Comparison of ENCODE assay signal across 8 mouse cellular contexts in the genomic region with DNA sequence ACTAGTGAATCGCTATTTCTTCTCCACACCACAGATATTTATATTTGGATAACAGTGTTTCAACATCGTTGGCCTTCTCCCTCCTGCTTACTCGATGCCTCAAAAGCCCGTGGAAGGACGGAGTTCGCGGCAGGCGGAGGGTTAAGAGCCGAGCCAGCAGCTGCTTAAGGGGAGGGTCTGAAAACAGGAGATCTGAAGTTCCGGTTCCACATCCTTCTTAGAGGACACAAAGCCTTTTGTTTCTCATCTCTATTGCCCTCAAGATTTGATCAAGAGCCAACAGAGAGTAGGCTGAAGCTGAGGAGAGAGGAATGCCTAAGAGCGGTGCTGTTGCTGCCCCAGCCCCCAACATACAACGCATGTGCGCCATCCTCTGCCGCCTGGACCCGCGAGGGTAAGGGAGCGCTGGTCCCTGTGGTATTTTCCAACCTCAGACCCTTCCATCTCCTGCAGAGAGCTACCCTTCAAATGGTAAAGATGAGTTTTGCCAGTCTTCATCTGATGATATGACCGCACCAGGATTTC. TPM values are rescaled to one million over a fixed set of nuclear protein-coding genes. Genes with fewer than 3 reads are reported as not detected.
DNase-seq lines count a peak whose midpoint lies in the region; ATAC-seq and TF ChIP-seq lines count a peak whose summit lies in the region.

No protein-coding gene starts in this region.

- H3K4me2 ChIP-seq in hindbrain, embryonic 14.5 days (replicated peaks) = peak overlapping the region; percentile 41
- H3K4me2 ChIP-seq in midbrain, embryonic 15.5 days = peak overlapping the region; percentile 35

- no peak overlapping the region for H3K4me3 ChIP-seq in heart, adult 2 months
- H3K4me3 ChIP-seq in brown adipose tissue, adult 24 weeks (ENCODE audit: insufficient read depth, low read depth, low read length) = peak overlapping the region; percentile 8; the same call in 1 of the 2 replicates
- peak overlapping the region; percentile 19 for H3K4me3 ChIP-seq in hindbrain, embryonic 14.5 days (replicated peaks; ENCODE audit: low read length)
- H3K4me3 ChIP-seq in midbrain, embryonic 15.5 days = peak overlapping the region; percentile 8

- no peaks in the 10 kb centered on the region for H3K36me3 ChIP-seq in heart, adult 2 months (ENCODE audit: control insufficient read depth, insufficient read depth, low read length)
- no peaks in the 10 kb centered on the region for H3K36me3 ChIP-seq in hindbrain, embryonic 14.5 days (replicated peaks; ENCODE audit: control insufficient read depth, insufficient read depth)
- H3K36me3 ChIP-seq in midbrain, embryonic 15.5 days (replicated peaks) = no peaks in the 10 kb centered on the region

- intact Hi-C loops in heart, adult 2 months (cut with DNase I) = no loop called here
- intact Hi-C loops in left cerebral cortex, postnatal 36 days (cut with DNase I) = no loop called here

- 12% methylated on average over 18 of the region's 18 CpGs for WGBS in heart, adult 2 months
- 32% methylated on average over 18 of the region's 18 CpGs for WGBS in hindbrain, embryonic 14.5 days
- 29% methylated on average over 18 of the region's 18 CpGs for WGBS in midbrain, embryonic 15.5 days

- TF ChIP-seq CTCF in heart, adult 2 months (IDR thresholded peaks at IDR 0.05) = no peak

- H3K9me3 ChIP-seq in hindbrain, embryonic 14.5 days (ENCODE audit: control insufficient read depth, low read length) = no peaks in the 10 kb centered on the region
- no peaks in the 10 kb centered on the region for H3K9me3 ChIP-seq in midbrain, embryonic 15.5 days

- no peak; the same call in 1 of the 2 replicates for ATAC-seq in hindbrain, embryonic 14.5 days (ENCODE audit: low FRiP score)
- ATAC-seq in midbrain, embryonic 15.5 days (replicated peaks) = no peak

- TF ChIP-seq POLR2A in heart, adult 2 months (IDR thresholded peaks at IDR 0.05; ENCODE audit: insufficient read depth, low read depth, low read length) = no peak

- no peak for TF ChIP-seq EP300 in heart, adult 2 months (IDR thresholded peaks at IDR 0.05; ENCODE audit: insufficient read depth, low read depth, low read length)

- H3K4me1 ChIP-seq in heart, adult 2 months (ENCODE audit: control insufficient read depth, insufficient read depth, low read length) = peaks cover 6% of the 10 kb centered on the region
- H3K4me1 ChIP-seq in brown adipose tissue, adult 24 weeks (ENCODE audit: control insufficient read depth, insufficient read depth, insufficient read length, low read length) = peaks cover 29% of the 10 kb centered on the region
- 0 out of 2 replicates have a peak, but pooled peaks cover 10% of the 10 kb centered on the region for H3K4me1 ChIP-seq in hindbrain, embryonic 14.5 days (replicated peaks; ENCODE audit: control insufficient read depth, insufficient read depth, low read length)
- peaks cover 5% of the 10 kb centered on the region; the same call in 1 of the 2 replicates for H3K4me1 ChIP-seq in midbrain, embryonic 15.5 days

- H3K27ac ChIP-seq in heart, adult 2 months = no peak overlapping the region
- H3K27ac ChIP-seq in brown adipose tissue, adult 24 weeks (replicated peaks; ENCODE audit: low read depth, low read length) = peak overlapping the region; percentile 30
- H3K27ac ChIP-seq in hindbrain, embryonic 14.5 days = 0 out of 2 replicates have a peak overlapping the region, but pooled peaks have one; percentile 4
- H3K27ac ChIP-seq in midbrain, embryonic 15.5 days = no peak overlapping the region

- DNase-seq in heart, adult 11 months = peak; percentile 88
- DNase-seq in heart, adult 2 months = no peak
- DNase-seq in hindbrain, embryonic 14.5 days (ENCODE audit: low spot score) = peak; percentile 39
- no peak for DNase-seq in adrenal gland, adult 2 months
- DNase-seq in left cerebral cortex, postnatal 36 days (ENCODE audit: low spot score in 2 of 2) = no peak
- no peak for DNase-seq in spleen, postnatal 14 days (ENCODE audit: low spot score in 2 of 2)

- H3K79me2 ChIP-seq in heart, adult 2 months (replicated peaks; ENCODE audit: control insufficient read depth, insufficient read depth, low read length) = no peaks in the 10 kb centered on the region

- no peak overlapping the region for H3K9ac ChIP-seq in heart, adult 2 months (ENCODE audit: low read depth, low read length)
- H3K9ac ChIP-seq in hindbrain, embryonic 14.5 days = no peak overlapping the region; the same call in 1 of the 2 replicates
- no peak overlapping the region for H3K9ac ChIP-seq in midbrain, embryonic 15.5 days

- no peaks in the 10 kb centered on the region for H3K27me3 ChIP-seq in heart, adult 2 months (ENCODE audit: control insufficient read depth, insufficient read depth, low read length)
- no peaks in the 10 kb centered on the region for H3K27me3 ChIP-seq in hindbrain, embryonic 14.5 days (ENCODE audit: control insufficient read depth, insufficient read depth, low read length)
- H3K27me3 ChIP-seq in midbrain, embryonic 15.5 days (replicated peaks) = no peaks in the 10 kb centered on the region

RNA-seq across cellular contexts. Expression of a gene that starts 22.4 kb away (rescaled TPM):
- 10 to 100 TPM; 24.5 to 27.7 TPM for total RNA-seq in heart, adult 2 months (2021)
- polyA plus RNA-seq in heart, adult 2 months (2012; rRNA removed) = 12.9 and 17.8 TPM in 2 replicates
- polyA plus RNA-seq in brown adipose tissue, adult 24 weeks (2012; ENCODE audit: insufficient read depth, insufficient read length, missing spikeins) = 17.4 and 17.8 TPM in 2 replicates
- polyA plus RNA-seq in hindbrain, embryonic 14.5 days (2014; fragmentation: Nextera tagmentation; extraction: Ambion mirVana) = 32.1 and 35.1 TPM in 2 replicates
- polyA plus RNA-seq in midbrain, embryonic 15.5 days (2015; fragmentation: Nextera tagmentation; extraction: Ambion mirVana) = 25.5 and 29.3 TPM in 2 replicates
- total RNA-seq in adrenal gland, adult 2 months (2021) = 10 to 100 TPM; 36.0 to 45.4 TPM
- 13.7 and 19.1 TPM in 2 replicates for polyA plus RNA-seq in adrenal gland, adult 2 months (2012; rRNA removed)
- 10 to 100 TPM; 45.5 to 56.8 TPM for total RNA-seq in left cerebral cortex, postnatal 36 days (2021)

Comparison
In these comparisons a context has a peak if more than half of its experiments do, and no peak if none do; other contexts are left out.
1. DNase-seq: peak in heart, adult 11 months (single experiment) and hindbrain, embryonic 14.5 days (single experiment); none in heart, adult 2 months (0 of 2), adrenal gland, adult 2 months (single experiment), left cerebral cortex, postnatal 36 days (0 of 2) and spleen, postnatal 14 days (0 of 2).
2. H3K27ac ChIP-seq: peak in brown adipose tissue, adult 24 weeks (single experiment) and hindbrain, embryonic 14.5 days (single experiment); none in heart, adult 2 months (single experiment) and midbrain, embryonic 15.5 days (single experiment).